Mouse (Mus musculus) kidney, adult 2 months (tissue): ENCODE measurements around the gene Telo2. TPM values are rescaled to one million over a fixed set of nuclear protein-coding genes. Genes with fewer than 3 reads are reported as not detected.

Experiments used
- DNase-seq: peaks from one replicate; pipeline ENCODE4 v3.0.0; 2021
- H3K27ac ChIP-seq: fragments of 200-500 bp; 2 replicates; pipeline ENCODE4 v1.5.1; 2012; ENCODE audit warnings: low read depth, low read length, control low read depth, inconsistent platforms; ENCODE audit not compliant: insufficient read depth
- H3K27me3 ChIP-seq: fragments of 200-500 bp; replicated peaks from 2 replicates; pipeline ENCODE4 v1.6.1; 2012; ENCODE audit warnings: mild to moderate bottlenecking, moderate library complexity, low read length, inconsistent platforms; ENCODE audit not compliant: control insufficient read depth, insufficient read depth
- H3K36me3 ChIP-seq: fragments of 200-500 bp; 2 replicates; pipeline ENCODE4 v1.6.1; 2012; ENCODE audit warnings: mild to moderate bottlenecking, moderate library complexity, low read length, inconsistent platforms; ENCODE audit not compliant: control insufficient read depth, insufficient read depth
- H3K4me1 ChIP-seq: fragments of 200-500 bp; 2 replicates; pipeline ENCODE4 v1.6.1; 2011; ENCODE audit warnings: low read length; ENCODE audit not compliant: control insufficient read depth, insufficient read depth
- H3K4me3 ChIP-seq: fragments of 200-500 bp; 2 replicates; pipeline ENCODE4 v1.5.1; 2011; ENCODE audit warnings: mild to moderate bottlenecking, low read depth, low read length, control low read depth; ENCODE audit not compliant: insufficient read depth
- CTCF ChIP-seq: fragments of 200-500 bp; conservative IDR thresholded peaks from 2 replicates; pipeline ENCODE4 v1.5.1; 2011; ENCODE audit warnings: low read depth, mild to moderate bottlenecking, control low read depth, low read length, moderate library complexity, mixed read lengths; ENCODE audit not compliant: insufficient read depth, insufficient read length
- POLR2A ChIP-seq: fragments of 200-500 bp; IDR thresholded peaks from one replicate; pipeline ENCODE4 v1.6.1; 2011; ENCODE audit warnings: low read depth, low read length, control low read depth
- WGBS: fragments of 180-500 bp; shearing (Covaris S2); methylation state at CpG from one replicate; pipeline ENCODE4 v1.1.7; 2018; 5-methylcytosine and 5-hydroxymethylcytosine counted together
- polyA plus RNA-seq: library from polyadenylated mRNA; depleted of rRNA; stranded (reverse); fragments of >200 nt; gene quantifications from 2 replicates; pipeline ENCODE4 v1.2.3, GENCODE M21; 2012

The Telo2 gene
- polyA plus RNA-seq, 1 experiment, result 11.6 TPM

DNA sequence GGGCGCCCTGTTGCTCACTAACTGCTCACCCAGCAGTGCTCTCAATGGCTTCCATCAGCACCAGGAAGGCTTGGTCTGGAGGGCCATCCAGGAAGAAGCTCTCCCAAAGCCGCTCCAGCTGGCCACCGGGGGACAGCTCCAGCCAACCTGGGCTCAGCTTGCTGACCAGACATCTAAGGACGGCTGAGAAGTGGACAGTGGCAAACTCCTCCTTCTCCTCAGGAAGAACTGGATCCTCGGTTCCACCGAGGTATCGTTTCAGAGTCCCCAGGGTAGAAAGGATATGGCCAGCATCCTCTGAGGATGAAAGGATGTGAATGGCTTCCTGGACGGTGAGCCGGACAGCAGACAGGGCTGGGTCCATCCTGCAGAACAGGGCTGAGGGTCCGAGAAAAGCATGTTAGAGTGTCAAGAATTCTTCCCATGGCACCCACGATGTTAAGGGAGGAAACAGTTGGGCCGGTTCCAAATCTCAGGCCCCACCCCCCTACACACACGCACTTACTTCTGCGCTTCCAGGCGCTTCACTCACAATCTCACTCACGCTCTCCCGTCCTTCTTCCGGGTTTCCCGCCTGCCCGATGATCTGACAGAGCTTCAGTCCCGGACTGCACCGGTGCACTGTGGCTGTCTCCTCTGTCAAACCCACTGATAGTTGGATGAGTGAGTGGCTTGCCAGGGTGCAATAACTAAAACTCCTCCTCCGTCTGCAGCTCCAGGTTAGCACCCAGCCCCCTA, 690 bp downstream of the Telo2 start:
- Histone ChIP-seq H3K4me1 (no peaks in the 10 kb centered on the region; the same call in 1 of the 2 replicates), H3K4me3 (peak overlapping the region; percentile 54), H3K27ac (peak overlapping the region; percentile 91), H3K27me3 (no peaks in the 10 kb centered on the region), H3K36me3 (no peaks in the 10 kb centered on the region)
- no peak for TF ChIP-seq POLR2A
- no peak for TF ChIP-seq CTCF
- DNase-seq, result no peak
- WGBS, result 6% methylated on average over 23 of the region's 23 CpGs

DNA sequence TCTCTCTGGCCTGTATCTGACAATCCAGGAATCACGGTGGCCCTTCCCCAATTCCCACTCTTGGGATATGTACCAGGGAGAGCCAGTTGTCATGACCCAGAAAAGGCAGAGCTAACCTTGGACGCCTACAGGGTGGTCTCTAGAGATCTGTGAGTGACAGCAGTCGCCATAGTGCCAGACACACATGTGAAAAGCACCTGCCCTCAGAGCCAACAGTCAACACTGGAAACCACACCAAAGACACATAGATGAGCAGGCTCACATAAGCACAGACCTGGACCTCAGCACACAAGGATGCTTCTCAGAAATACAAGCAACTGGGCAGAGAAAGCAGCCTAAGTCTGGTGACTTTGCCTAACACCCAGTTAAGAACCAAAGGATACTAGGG, 3.4 kb downstream of the Telo2 start:
- no peak overlapping the region for H3K4me3 ChIP-seq
- H3K4me1 ChIP-seq, result no peaks in the 10 kb centered on the region; the same call in 1 of the 2 replicates
- no peaks in the 10 kb centered on the region for H3K27me3 ChIP-seq
- TF ChIP-seq CTCF (no peak), POLR2A (no peak)
- WGBS, result 55% methylated on average over 3 of the region's 3 CpGs
- peak overlapping the region; percentile 36 for H3K27ac ChIP-seq
- H3K36me3 ChIP-seq, result no peaks in the 10 kb centered on the region
- DNase-seq, result no peak

DNA sequence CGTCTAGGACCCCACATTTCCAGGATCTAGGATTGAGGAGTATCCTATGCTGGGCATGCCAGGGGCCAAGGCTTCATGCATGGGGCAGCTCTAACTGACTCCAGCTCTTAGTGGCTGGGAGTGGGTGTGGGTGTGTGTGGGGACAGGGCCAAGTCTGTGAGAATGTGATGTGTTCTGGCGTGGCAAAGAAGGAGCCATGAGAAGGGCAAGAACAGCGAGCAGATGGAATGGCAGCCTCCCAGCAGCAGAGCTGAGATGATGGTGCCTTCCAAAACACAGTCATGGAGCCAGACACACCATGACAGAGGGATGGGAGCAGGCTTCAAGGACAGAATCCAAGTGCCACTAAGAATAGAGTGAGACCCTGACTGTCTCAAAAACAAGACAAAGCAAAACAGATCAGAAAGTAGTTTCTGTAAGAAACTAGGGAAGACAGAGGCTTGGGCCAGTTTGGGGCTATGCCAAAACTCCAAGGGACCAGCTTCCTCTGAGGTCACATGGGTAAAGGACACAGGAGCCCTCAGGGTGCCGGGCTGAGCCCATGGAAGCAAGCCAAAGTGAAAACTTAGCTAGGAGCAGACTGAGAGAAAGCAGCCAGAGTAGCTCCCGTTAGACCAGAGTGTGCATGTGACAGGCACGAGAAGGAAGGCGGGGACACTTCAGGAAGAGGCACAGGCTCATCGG, 3.9 kb downstream of the Telo2 start:
- peak overlapping the region; percentile 36 for H3K27ac ChIP-seq
- H3K27me3 ChIP-seq, result no peaks in the 10 kb centered on the region
- WGBS, result 39% methylated on average over 8 of the region's 8 CpGs
- H3K4me1 ChIP-seq, result no peaks in the 10 kb centered on the region; the same call in 1 of the 2 replicates
- H3K36me3 ChIP-seq, result no peaks in the 10 kb centered on the region
- TF ChIP-seq POLR2A (no peak), CTCF (no peak)
- peak; percentile 88 for DNase-seq
- H3K4me3 ChIP-seq, result no peak overlapping the region

GRCm38 (mm10) chr17:25111220-25111619, 4.5 kb downstream of the Telo2 start:
- no peaks in the 10 kb centered on the region for H3K27me3 ChIP-seq
- H3K4me3 ChIP-seq, result no peak overlapping the region
- no peak overlapping the region for H3K27ac ChIP-seq
- WGBS, result 96% methylated on average over 5 of the region's 5 CpGs
- DNase-seq, result no peak
- no peak for TF ChIP-seq POLR2A
- H3K36me3 ChIP-seq, result no peaks in the 10 kb centered on the region
- no peaks in the 10 kb centered on the region; the same call in 1 of the 2 replicates for H3K4me1 ChIP-seq

DNA sequence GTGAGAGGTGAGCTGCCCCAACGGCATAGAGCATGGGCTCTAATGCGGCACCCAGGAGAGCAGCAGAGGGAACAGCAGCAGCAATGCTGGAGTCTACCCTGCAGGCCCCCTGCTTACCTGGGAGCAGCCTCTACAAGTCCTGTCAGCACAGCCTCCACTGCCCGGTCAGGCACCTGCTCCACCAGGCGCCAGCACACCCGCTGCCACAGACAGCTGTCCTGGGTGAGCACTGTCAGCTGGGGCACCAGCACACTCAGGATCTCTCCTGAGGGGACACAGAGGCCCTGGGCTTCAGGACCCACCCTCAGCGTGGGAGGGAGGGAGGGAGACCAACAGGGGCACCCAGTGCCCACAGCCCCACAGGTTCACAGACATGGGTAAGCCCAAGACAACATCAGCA, 5.2 kb downstream of the Telo2 start:
- TF ChIP-seq POLR2A (no peak), CTCF (no peak)
- Histone ChIP-seq H3K27ac (no peak overlapping the region), H3K27me3 (no peaks in the 10 kb centered on the region), H3K4me1 (no peaks in the 10 kb centered on the region), H3K36me3 (no peaks in the 10 kb centered on the region), H3K4me3 (no peak overlapping the region)
- DNase-seq, result no peak
- 92% methylated on average over 6 of the region's 6 CpGs for WGBS

DNA sequence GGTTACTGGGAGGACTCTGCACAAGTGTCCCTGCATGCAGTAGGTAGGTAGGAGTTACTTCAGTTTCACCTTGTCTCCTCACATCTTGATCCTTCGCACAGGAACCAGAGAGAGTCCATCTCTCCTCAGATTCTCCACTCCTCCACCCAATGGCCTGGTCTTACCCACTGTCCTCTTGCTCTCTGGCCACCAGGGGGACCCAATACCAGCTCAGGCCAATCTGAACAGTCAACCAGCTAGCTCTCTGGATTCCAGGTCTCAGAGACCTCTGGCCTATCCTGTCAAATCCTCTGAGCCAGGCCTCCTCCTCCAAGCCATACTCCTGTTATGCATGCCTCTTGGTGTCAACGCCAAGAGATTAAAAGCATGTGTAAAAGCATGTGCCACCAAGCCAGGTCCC, 6.2 kb downstream of the Telo2 start:
- H3K4me3 ChIP-seq, result no peak overlapping the region
- no peaks in the 10 kb centered on the region for H3K4me1 ChIP-seq
- 75% methylated on average over 2 of the region's 2 CpGs for WGBS
- no peak for TF ChIP-seq POLR2A
- peak; percentile 69 for TF ChIP-seq CTCF
- H3K36me3 ChIP-seq, result no peaks in the 10 kb centered on the region
- H3K27ac ChIP-seq, result no peak overlapping the region
- peak; percentile 82 for DNase-seq
- H3K27me3 ChIP-seq, result no peaks in the 10 kb centered on the region

- DNase-seq, result no peak
- 95% methylated on average over 16 of the region's 16 CpGs for WGBS
- Histone ChIP-seq H3K4me1 (no peaks in the 10 kb centered on the region), H3K4me3 (no peak overlapping the region), H3K36me3 (no peaks in the 10 kb centered on the region), H3K27ac (no peak overlapping the region), H3K27me3 (no peaks in the 10 kb centered on the region)
- TF ChIP-seq POLR2A (no peak), CTCF (no peak)
Observed at GRCm38 (mm10) chr17:25107786-25108185, 8.0 kb downstream of the Telo2 start.
